Mouse (Mus musculus): ENCODE measurements at regions not wholly inside any gene's neighbourhood (a gene's known extent, or its start where the extent isn't known, plus 50 kb on each side); places are given as distances from the start of the nearest gene placed in this dataset.
"Not testable (repeated sequence)": the region's sequence is repeated elsewhere in the genome, so short reads cannot be mapped to it uniquely, and the experiment has no call there.

DNA sequence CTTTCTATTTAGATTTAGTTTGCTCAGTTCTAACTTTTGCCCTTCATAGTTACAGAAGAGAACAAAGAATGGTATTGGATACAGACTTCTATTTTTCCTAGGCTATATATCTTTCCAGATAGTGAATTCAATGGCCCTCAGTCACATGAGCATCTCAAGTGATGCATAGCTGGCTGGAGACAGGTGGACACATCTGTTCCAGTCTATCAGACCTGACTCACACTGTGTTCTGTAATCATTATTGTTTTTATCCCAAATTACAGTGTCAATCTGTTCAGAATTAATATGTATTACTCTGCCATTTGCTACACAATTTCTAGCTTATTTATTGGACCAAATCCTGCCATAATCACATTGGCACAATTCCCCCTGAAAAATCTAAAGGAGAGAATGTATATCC is 298.0 kb upstream of the Foxg1 start:
- DNase-seq (ENCODE audit: low spot score) = no peak

DNA sequence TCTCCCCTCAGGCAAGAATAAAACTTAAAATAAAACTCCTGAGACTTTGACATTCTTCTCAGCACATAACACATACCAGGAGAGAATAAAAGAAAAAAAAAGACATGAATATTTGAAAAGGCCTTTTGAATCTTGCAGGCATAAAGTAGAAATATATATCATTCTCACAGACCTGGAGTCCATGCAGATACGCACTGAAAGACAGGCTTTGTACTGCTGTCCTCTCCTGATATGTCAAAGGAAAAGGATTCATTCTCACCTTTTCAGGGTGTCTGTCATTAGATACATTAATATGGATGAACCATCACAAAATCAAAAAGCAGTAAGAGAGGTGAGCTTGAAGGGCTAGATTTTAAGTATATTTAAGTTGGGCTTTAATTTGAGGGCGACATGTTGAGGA is 296.4 kb upstream of the Foxg1 start:
- H3K27ac ChIP-seq (ENCODE audit: low read depth, low read length) = no peak overlapping the region
- 0 out of 2 replicates have a peak, but pooled peaks have one; percentile 31 for ATAC-seq (ENCODE audit: low FRiP score)
- no peaks in the 10 kb centered on the region for H3K4me1 ChIP-seq (ENCODE audit: insufficient read depth, low read length)
- no peak overlapping the region for H3K4me3 ChIP-seq (ENCODE audit: low read depth, low read length)
- H3K4me2 ChIP-seq (ENCODE audit: low read depth, low read length, poor library complexity, severe bottlenecking) = no peak overlapping the region
- no peaks in the 10 kb centered on the region for H3K27me3 ChIP-seq (ENCODE audit: insufficient read depth, low read length)
- no peak for TF ChIP-seq CTCF (IDR thresholded peaks at IDR 0.05)
- no peak for DNase-seq (ENCODE audit: low spot score)
- H3K9ac ChIP-seq (replicated peaks; ENCODE audit: low read length, poor library complexity, severe bottlenecking) = no peak overlapping the region
- no peaks in the 10 kb centered on the region for H3K36me3 ChIP-seq (ENCODE audit: insufficient read depth, low read length)
- 56% methylated on average over 2 of the region's 2 CpGs for WGBS
- H3K9me3 ChIP-seq (ENCODE audit: low read length) = no peaks in the 10 kb centered on the region

More for the DNA sequence above, 298.0 kb upstream of the Foxg1 start:
- no peaks in the 10 kb centered on the region for H3K27me3 ChIP-seq (ENCODE audit: insufficient read depth, low read length)
- H3K4me3 ChIP-seq (ENCODE audit: low read depth, low read length) = no peak overlapping the region
- no peak overlapping the region for H3K9ac ChIP-seq (replicated peaks; ENCODE audit: low read length, poor library complexity, severe bottlenecking)
- no peak for ATAC-seq (ENCODE audit: low FRiP score)
- no peaks in the 10 kb centered on the region for H3K9me3 ChIP-seq (ENCODE audit: low read length)
- no peak overlapping the region for H3K4me2 ChIP-seq (ENCODE audit: low read depth, low read length, poor library complexity, severe bottlenecking)
- TF ChIP-seq CTCF (IDR thresholded peaks at IDR 0.05) = no peak
- H3K4me1 ChIP-seq (ENCODE audit: insufficient read depth, low read length) = no peaks in the 10 kb centered on the region
- H3K36me3 ChIP-seq (ENCODE audit: insufficient read depth, low read length) = no peaks in the 10 kb centered on the region
- H3K27ac ChIP-seq (ENCODE audit: low read depth, low read length) = no peak overlapping the region

DNA sequence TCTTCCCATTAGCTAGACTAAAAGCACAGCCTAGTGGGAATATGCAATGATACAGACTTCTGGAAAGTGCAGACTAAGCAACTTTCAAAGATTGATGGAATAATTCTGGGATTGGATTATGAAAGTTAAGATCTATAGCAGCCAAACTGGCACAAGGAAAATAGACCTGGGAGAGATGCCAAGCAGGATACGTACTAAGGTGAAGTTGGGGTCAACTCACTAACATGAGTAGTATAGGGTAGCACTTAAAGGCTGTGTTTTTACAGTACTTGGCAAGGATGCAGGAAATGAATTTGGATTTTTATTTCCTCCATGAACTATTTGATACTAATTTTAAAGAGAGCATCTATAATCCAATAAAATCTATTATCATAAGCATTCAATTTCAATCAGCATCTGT is 292.3 kb upstream of the Foxg1 start:
- Histone ChIP-seq H3K9me3 (ENCODE audit: low read length) (no peaks in the 10 kb centered on the region), H3K27ac (ENCODE audit: low read depth, low read length) (no peak overlapping the region), H3K27me3 (ENCODE audit: insufficient read depth, low read length) (no peaks in the 10 kb centered on the region), H3K4me2 (ENCODE audit: low read depth, low read length, poor library complexity, severe bottlenecking) (no peak overlapping the region), H3K36me3 (ENCODE audit: insufficient read depth, low read length) (no peaks in the 10 kb centered on the region), H3K4me3 (ENCODE audit: low read depth, low read length) (no peak overlapping the region), H3K4me1 (ENCODE audit: insufficient read depth, low read length) (no peaks in the 10 kb centered on the region), H3K9ac (replicated peaks; ENCODE audit: low read length, poor library complexity, severe bottlenecking) (no peak overlapping the region)
- TF ChIP-seq CTCF (IDR thresholded peaks at IDR 0.05) = no peak
- 73% methylated on average over 1 of the region's 1 CpGs for WGBS
- no peak for ATAC-seq (ENCODE audit: low FRiP score)
- no peak for DNase-seq (ENCODE audit: low spot score)

DNA sequence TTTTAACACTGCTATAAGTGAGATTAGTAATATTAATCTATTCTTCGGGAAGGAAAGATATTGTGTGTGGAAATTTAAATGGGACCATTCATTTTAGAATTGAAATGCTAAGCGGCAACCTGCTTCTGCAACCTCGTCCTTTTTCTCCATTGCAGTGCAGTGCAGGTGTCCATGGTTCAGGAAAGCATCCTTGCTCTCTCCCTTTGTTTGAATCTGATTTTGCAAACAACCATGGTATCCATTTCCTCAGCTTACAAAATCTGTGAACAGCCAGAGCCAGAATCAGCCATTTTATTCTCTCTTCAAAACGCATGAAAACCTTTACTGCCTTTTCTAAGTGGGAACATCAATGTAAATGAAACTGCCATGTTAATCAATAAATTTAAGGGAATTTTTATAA is 276.5 kb upstream of the Foxg1 start:
- peak overlapping the region; percentile 78 for H3K27ac ChIP-seq (ENCODE audit: low read depth, low read length)
- H3K4me1 ChIP-seq (ENCODE audit: insufficient read depth, low read length) = no peaks in the 10 kb centered on the region
- ATAC-seq (ENCODE audit: low FRiP score) (0 out of 2 replicates have a peak, but pooled peaks have one; percentile 41), DNase-seq (ENCODE audit: low spot score) (peak; percentile 6)
- H3K9me3 ChIP-seq (ENCODE audit: low read length) = no peaks in the 10 kb centered on the region
- H3K9ac ChIP-seq (replicated peaks; ENCODE audit: low read length, poor library complexity, severe bottlenecking) = peak overlapping the region; percentile 42; the same call in 1 of the 2 replicates
- H3K4me3 ChIP-seq (ENCODE audit: low read depth, low read length) = no peak overlapping the region
- no peak for TF ChIP-seq CTCF (IDR thresholded peaks at IDR 0.05)
- WGBS = 43% methylated on average over 4 of the region's 4 CpGs
- no peak overlapping the region for H3K4me2 ChIP-seq (ENCODE audit: low read depth, low read length, poor library complexity, severe bottlenecking)
- H3K27me3 ChIP-seq (ENCODE audit: insufficient read depth, low read length) = no peaks in the 10 kb centered on the region
- H3K36me3 ChIP-seq (ENCODE audit: insufficient read depth, low read length) = no peaks in the 10 kb centered on the region

DNA sequence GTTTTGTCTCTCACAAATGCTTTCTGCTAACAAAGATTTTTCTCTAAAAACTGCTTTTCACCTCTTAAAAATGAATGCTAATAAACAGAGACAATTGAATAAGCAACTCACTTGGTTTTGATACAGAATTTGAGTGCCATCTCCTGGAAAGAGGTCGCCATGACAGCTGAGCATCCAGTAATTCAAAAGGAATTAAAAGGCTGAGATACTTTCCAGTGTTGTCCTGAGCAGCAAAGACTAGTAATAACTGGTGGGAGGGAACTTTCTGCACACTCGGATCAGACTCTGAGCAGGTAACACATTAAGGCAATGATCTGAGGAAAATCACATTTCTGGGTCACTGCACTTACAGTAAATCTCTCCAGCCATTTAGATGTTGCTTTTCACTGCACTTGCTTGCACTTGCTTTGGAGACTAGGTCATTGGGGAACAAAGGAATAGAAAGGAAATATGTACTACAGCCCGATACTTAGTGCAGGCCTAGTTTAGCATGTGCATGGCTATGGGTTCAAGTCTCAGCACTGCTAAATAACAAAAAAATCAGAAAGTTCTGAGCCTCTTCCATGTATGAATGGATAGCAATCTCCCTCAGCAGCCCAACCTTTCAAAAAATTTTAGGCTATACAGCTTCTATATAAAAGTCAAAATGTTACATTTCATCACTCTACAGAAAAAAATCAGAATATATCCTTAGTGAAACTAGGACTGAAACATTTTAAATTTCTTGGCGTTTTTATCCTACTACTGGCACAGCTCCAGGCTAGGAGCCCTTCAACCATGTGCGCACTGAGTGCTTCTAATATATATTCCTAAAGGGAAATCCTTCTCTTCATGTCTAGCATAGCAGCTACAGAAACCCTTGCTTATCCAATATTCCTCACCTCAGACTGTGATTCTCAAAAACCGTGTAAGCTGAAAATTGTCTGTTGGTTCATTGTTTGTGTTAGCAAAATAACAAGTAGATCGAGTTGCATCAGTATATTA is 275.8 kb upstream of the Foxg1 start:
- WGBS = 38% methylated on average over 7 of the region's 7 CpGs
- ATAC-seq (ENCODE audit: low FRiP score) (peak; percentile 73), DNase-seq (ENCODE audit: low spot score) (peak; percentile 85)
- Histone ChIP-seq H3K4me2 (ENCODE audit: low read depth, low read length, poor library complexity, severe bottlenecking) (no peak overlapping the region), H3K4me1 (ENCODE audit: insufficient read depth, low read length) (no peaks in the 10 kb centered on the region), H3K27me3 (ENCODE audit: insufficient read depth, low read length) (no peaks in the 10 kb centered on the region), H3K9ac (replicated peaks; ENCODE audit: low read length, poor library complexity, severe bottlenecking) (no peak overlapping the region), H3K27ac (ENCODE audit: low read depth, low read length) (peak overlapping the region; percentile 78; the same call in 1 of the 2 replicates), H3K4me3 (ENCODE audit: low read depth, low read length) (no peak overlapping the region), H3K9me3 (ENCODE audit: low read length) (no peaks in the 10 kb centered on the region), H3K36me3 (ENCODE audit: insufficient read depth, low read length) (no peaks in the 10 kb centered on the region)
- peak; percentile 86 for TF ChIP-seq CTCF (IDR thresholded peaks at IDR 0.05)

DNA sequence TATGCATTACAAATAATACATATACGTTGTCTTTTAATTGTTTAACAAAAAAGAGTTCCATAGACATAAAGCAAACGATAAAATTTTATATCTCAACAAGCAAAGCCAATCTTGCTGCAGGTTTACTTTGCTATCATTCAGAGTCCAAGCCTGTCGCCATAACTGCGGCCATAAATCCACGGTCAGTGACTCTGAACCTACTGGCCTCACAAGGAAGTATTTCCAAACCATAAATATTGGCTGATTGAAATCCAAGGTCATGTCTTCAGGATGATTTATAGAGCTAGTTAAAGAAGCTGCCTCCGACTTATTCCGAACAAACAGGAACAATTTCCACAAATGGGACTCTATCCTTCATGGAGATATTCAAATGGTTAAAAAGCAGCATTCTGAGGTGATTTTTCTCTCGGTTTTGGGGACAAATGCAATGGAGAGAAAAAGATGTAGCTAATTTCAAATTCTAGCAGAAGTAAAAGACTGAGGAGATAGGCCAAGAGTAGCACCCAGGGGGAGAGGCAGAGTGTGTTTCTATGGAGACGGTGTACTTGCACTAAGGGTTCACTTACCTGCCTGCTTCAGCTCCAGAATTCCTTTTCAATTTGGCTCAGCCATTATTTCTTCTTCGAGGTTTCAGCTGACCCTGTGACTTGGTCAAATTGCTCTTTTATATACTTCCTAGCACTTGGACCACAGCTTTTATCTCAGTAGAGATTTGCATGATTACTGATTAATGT is 274.9 kb upstream of the Foxg1 start:
- 76% methylated on average over 10 of the region's 10 CpGs for WGBS
- DNase-seq (ENCODE audit: low spot score) (no peak), ATAC-seq (ENCODE audit: low FRiP score) (no peak)
- H3K9me3 ChIP-seq (ENCODE audit: low read length) = no peaks in the 10 kb centered on the region
- H3K9ac ChIP-seq (replicated peaks; ENCODE audit: low read length, poor library complexity, severe bottlenecking) = no peak overlapping the region
- H3K27ac ChIP-seq (ENCODE audit: low read depth, low read length) = no peak overlapping the region
- H3K4me1 ChIP-seq (ENCODE audit: insufficient read depth, low read length) = no peaks in the 10 kb centered on the region
- no peak for TF ChIP-seq CTCF (IDR thresholded peaks at IDR 0.05)
- no peaks in the 10 kb centered on the region for H3K27me3 ChIP-seq (ENCODE audit: insufficient read depth, low read length)
- no peaks in the 10 kb centered on the region for H3K36me3 ChIP-seq (ENCODE audit: insufficient read depth, low read length)
- no peak overlapping the region for H3K4me3 ChIP-seq (ENCODE audit: low read depth, low read length)
- no peak overlapping the region for H3K4me2 ChIP-seq (ENCODE audit: low read depth, low read length, poor library complexity, severe bottlenecking)

DNA sequence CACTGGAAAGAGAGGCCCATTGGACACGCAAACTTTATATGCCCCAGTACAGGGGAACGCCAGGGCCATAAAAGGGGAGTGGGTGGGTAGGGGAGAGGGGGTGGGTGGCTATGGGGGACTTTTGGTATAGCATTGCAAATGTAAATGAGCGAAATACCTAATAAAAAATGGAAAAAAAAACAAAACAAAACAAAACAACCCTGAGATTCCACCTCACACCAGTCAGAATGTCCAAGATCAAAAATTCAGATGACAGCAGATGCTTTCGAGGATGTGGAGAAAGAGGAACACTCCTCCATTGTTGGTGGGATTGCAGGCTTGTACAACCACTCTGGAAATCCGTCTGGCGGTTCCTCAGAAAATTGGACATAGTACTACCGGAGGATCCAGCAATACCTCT is 251.4 kb upstream of the Foxg1 start:
- H3K4me1 ChIP-seq (ENCODE audit: insufficient read depth, low read length); H3K9ac ChIP-seq (replicated peaks; ENCODE audit: low read length, poor library complexity, severe bottlenecking); ATAC-seq (ENCODE audit: low FRiP score); H3K27ac ChIP-seq (ENCODE audit: low read depth, low read length); H3K4me2 ChIP-seq (ENCODE audit: low read depth, low read length, poor library complexity, severe bottlenecking); H3K9me3 ChIP-seq (ENCODE audit: low read length); H3K36me3 ChIP-seq (ENCODE audit: insufficient read depth, low read length); H3K4me3 ChIP-seq (ENCODE audit: low read depth, low read length); H3K27me3 ChIP-seq (ENCODE audit: insufficient read depth, low read length); DNase-seq (ENCODE audit: low spot score): not testable (repeated sequence)
- 81% methylated on average over 2 of the region's 7 CpGs for WGBS

Data from midbrain, postnatal 0 days (tissue).